Comparison of ENCODE assay signal across 28 mouse cellular contexts in the genomic region with DNA sequence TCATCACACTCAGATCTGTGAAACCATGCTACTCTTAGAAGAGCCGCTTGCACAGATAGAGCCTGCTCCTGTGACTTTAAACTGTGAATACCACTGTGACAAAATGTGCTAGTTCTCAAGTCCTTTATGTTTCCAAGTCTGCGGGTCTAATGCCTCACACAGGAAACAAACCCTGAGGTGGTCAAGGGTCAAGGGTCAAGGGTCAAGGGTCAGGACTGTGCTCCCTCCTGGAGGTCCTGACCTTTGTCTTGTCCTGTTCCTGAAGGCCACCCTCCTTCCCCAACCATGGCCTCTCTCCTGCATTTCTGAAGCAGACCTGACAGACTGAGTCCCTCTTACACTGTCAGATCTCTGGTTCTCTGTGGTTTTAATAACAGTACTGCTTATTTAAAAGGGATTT.
A peak's percentile ranks its signal among the peaks of the same experiment; 100 is the strongest.
DNase-seq lines count a peak whose midpoint lies in the region; ATAC-seq lines count a peak whose summit lies in the region.
"Had no signal": no experiment of that assay in that cellular context is flagged by ENCODE, and none has a peak within 500 bp of the region (broad histone marks: within the 10 kb centered on the region; RNA-seq: fewer than 3 reads in every experiment).

No protein-coding gene starts in this region.

- H3K27me3 ChIP-seq in hindbrain, embryonic 11.5 days (ENCODE audit: control insufficient read depth, insufficient read depth, low read length) = no peaks in the 10 kb centered on the region
- no peaks in the 10 kb centered on the region for H3K27me3 ChIP-seq in hindbrain, embryonic 14.5 days (ENCODE audit: control insufficient read depth, insufficient read depth, low read length)
- H3K27me3 ChIP-seq: forebrain, embryonic 13.5 days; heart, embryonic 13.5 days; hindbrain, embryonic 13.5 days; intestine, embryonic 15.5 days had no signal

- WGBS in hindbrain, embryonic 11.5 days = 30% methylated on average over 2 of the region's 2 CpGs
- WGBS in hindbrain, embryonic 14.5 days = 47% methylated on average over 2 of the region's 2 CpGs

- H3K4me1 ChIP-seq in hindbrain, embryonic 11.5 days (replicated peaks; ENCODE audit: control insufficient read depth, insufficient read depth, low read length) = no peaks in the 10 kb centered on the region
- no peaks in the 10 kb centered on the region for H3K4me1 ChIP-seq in hindbrain, embryonic 14.5 days (replicated peaks; ENCODE audit: control insufficient read depth, insufficient read depth, low read length)
- H3K4me1 ChIP-seq: forebrain, embryonic 13.5 days; heart, embryonic 13.5 days; hindbrain, embryonic 13.5 days; intestine, embryonic 15.5 days had no signal

- no peak overlapping the region for H3K4me3 ChIP-seq in hindbrain, embryonic 11.5 days (ENCODE audit: low read depth, low read length)
- no peak overlapping the region for H3K4me3 ChIP-seq in hindbrain, embryonic 14.5 days (replicated peaks; ENCODE audit: low read length)
- H3K4me3 ChIP-seq: forebrain, embryonic 10.5 days; forebrain, embryonic 13.5 days; gastrocnemius, adult 2 months; heart, embryonic 10.5 days; heart, embryonic 13.5 days; hindbrain, embryonic 13.5 days; intestine, embryonic 15.5 days had no signal

- H3K27ac ChIP-seq in hindbrain, embryonic 11.5 days (ENCODE audit: low read depth, low read length) = no peak overlapping the region
- H3K27ac ChIP-seq in hindbrain, embryonic 14.5 days = no peak overlapping the region
- H3K27ac ChIP-seq: forebrain, embryonic 10.5 days; forebrain, embryonic 13.5 days; gastrocnemius, adult 2 months; heart, embryonic 10.5 days; heart, embryonic 13.5 days; hindbrain, embryonic 13.5 days; intestine, embryonic 15.5 days had no signal

- no peak overlapping the region for H3K4me2 ChIP-seq in hindbrain, embryonic 11.5 days (replicated peaks; ENCODE audit: low read depth, low read length)
- no peak overlapping the region for H3K4me2 ChIP-seq in hindbrain, embryonic 14.5 days (replicated peaks)
- H3K4me2 ChIP-seq: forebrain, embryonic 13.5 days; heart, embryonic 13.5 days; hindbrain, embryonic 13.5 days; intestine, embryonic 15.5 days had no signal

- no peak for ATAC-seq in CD4-positive, CD25-positive, alpha-beta regulatory T cell, adult 4 months
- ATAC-seq in hindbrain, embryonic 11.5 days (ENCODE audit: low FRiP score) = no peak
- no peak for ATAC-seq in hindbrain, embryonic 14.5 days (ENCODE audit: low FRiP score)
- ATAC-seq: activated CD4-positive, CD25-positive, alpha-beta regulatory T cell, adult 4 months; forebrain, embryonic 13.5 days; forebrain, embryonic 16.5 days; intestine, embryonic 15.5 days had no signal

- no peaks in the 10 kb centered on the region for H3K36me3 ChIP-seq in hindbrain, embryonic 11.5 days (ENCODE audit: control insufficient read depth, insufficient read depth, low read length)
- no peaks in the 10 kb centered on the region for H3K36me3 ChIP-seq in hindbrain, embryonic 14.5 days (replicated peaks; ENCODE audit: control insufficient read depth, insufficient read depth)
- H3K36me3 ChIP-seq: forebrain, embryonic 10.5 days; heart, embryonic 10.5 days; heart, embryonic 13.5 days; hindbrain, embryonic 13.5 days; intestine, embryonic 15.5 days had no signal

- H3K9ac ChIP-seq in hindbrain, embryonic 11.5 days (ENCODE audit: low read depth, low read length) = no peak overlapping the region
- no peak overlapping the region for H3K9ac ChIP-seq in hindbrain, embryonic 14.5 days
- H3K9ac ChIP-seq: forebrain, embryonic 13.5 days; heart, embryonic 13.5 days; hindbrain, embryonic 13.5 days; intestine, embryonic 15.5 days had no signal

- peak; percentile 3 for DNase-seq in CD4-positive, CD25-positive, alpha-beta regulatory T cell, adult 2 months (ENCODE audit: low read depth, low spot score)
- peak; percentile 11 for DNase-seq in hindbrain, embryonic 11.5 days (ENCODE audit: low spot score)
- no peak for DNase-seq in hindbrain, embryonic 14.5 days (ENCODE audit: low spot score)
- DNase-seq in embryo, embryonic 9.5 days (ENCODE audit: extremely low spot score) = peak; percentile 64
- DNase-seq in mesoderm, embryonic 11.5 days (ENCODE audit: low read depth, low spot score) = peak; percentile 7
- DNase-seq in cerebellum, adult 11 months = no peak
- DNase-seq in heart, adult 8-10 months (ENCODE audit: low spot score) = no peak
- DNase-seq: adrenal gland, adult 8-10 months; adrenal gland, postnatal 25 days; cerebellum, adult 18-20 months; cerebellum, adult 9-10 months; cerebellum, postnatal 25 days; gastrocnemius, adult 2 months; gastrocnemius, postnatal 14 days; heart, adult 18-20 months; heart, postnatal 14 days; heart, postnatal 4 days; kidney, adult 11 months; kidney, adult 8-10 months had no signal

- H3K9me3 ChIP-seq in hindbrain, embryonic 11.5 days (ENCODE audit: control insufficient read depth, low read length) = no peaks in the 10 kb centered on the region
- H3K9me3 ChIP-seq in hindbrain, embryonic 14.5 days (ENCODE audit: control insufficient read depth, low read length) = no peaks in the 10 kb centered on the region
- H3K9me3 ChIP-seq: forebrain, embryonic 10.5 days; forebrain, embryonic 13.5 days; heart, embryonic 10.5 days; heart, embryonic 13.5 days; hindbrain, embryonic 13.5 days; intestine, embryonic 15.5 days had no signal

Comparison
In these comparisons a context has a peak if more than half of its experiments do, and no peak if none do; other contexts are left out.
1. DNase-seq: peak in CD4-positive, CD25-positive, alpha-beta regulatory T cell, adult 2 months (single experiment), hindbrain, embryonic 11.5 days (single experiment), embryo, embryonic 9.5 days (single experiment) and mesoderm, embryonic 11.5 days (single experiment); none in hindbrain, embryonic 14.5 days (single experiment), cerebellum, adult 11 months (single experiment) and heart, adult 8-10 months (single experiment).